Comparison of ENCODE assay signal across 8 mouse cellular contexts in genomic region chr16:33186134-33186533, GRCm38 (mm10). TPM values are rescaled to one million over a fixed set of nuclear protein-coding genes. Genes with fewer than 3 reads are reported as not detected.
DNase-seq lines count a peak whose midpoint lies in the region; ATAC-seq and TF ChIP-seq lines count a peak whose summit lies in the region.

No protein-coding gene starts in this region.

- 9% methylated on average over 4 of the region's 4 CpGs for WGBS in thymus, adult 2 months
- WGBS in limb, embryonic 15.5 days, result 20% methylated on average over 4 of the region's 4 CpGs
- WGBS in stomach, postnatal 0 days, result 10% methylated on average over 4 of the region's 4 CpGs

- peak overlapping the region; percentile 93 for H3K4me3 ChIP-seq in thymus, adult 2 months (ENCODE audit: control insufficient read depth, insufficient read depth, low read length)
- peak overlapping the region; percentile 97 for H3K4me3 ChIP-seq in limb, embryonic 15.5 days
- H3K4me3 ChIP-seq in stomach, postnatal 0 days (ENCODE audit: low read depth, low read length), result peak overlapping the region; percentile 97

- peaks cover 14% of the 10 kb centered on the region for H3K4me1 ChIP-seq in thymus, adult 2 months (replicated peaks; ENCODE audit: control insufficient read depth, insufficient read depth, low read length)
- peaks cover 18% of the 10 kb centered on the region for H3K4me1 ChIP-seq in limb, embryonic 15.5 days
- peaks cover 5% of the 10 kb centered on the region for H3K4me1 ChIP-seq in stomach, postnatal 0 days (replicated peaks; ENCODE audit: control insufficient read depth, insufficient read depth)

- no peaks in the 10 kb centered on the region for H3K27me3 ChIP-seq in thymus, adult 2 months (ENCODE audit: control insufficient read depth, insufficient read depth, low read length)
- no peaks in the 10 kb centered on the region for H3K27me3 ChIP-seq in limb, embryonic 15.5 days
- no peaks in the 10 kb centered on the region for H3K27me3 ChIP-seq in stomach, postnatal 0 days (ENCODE audit: control insufficient read depth, insufficient read depth, low read length)

- TF ChIP-seq POLR2A in thymus, adult 2 months (IDR thresholded peaks at IDR 0.05; ENCODE audit: control insufficient read depth, extremely low read depth, insufficient read depth, low read length, poor library complexity), result no peak

- no peaks in the 10 kb centered on the region for H3K36me3 ChIP-seq in thymus, adult 2 months (ENCODE audit: control insufficient read depth, insufficient read depth, low read length)
- H3K36me3 ChIP-seq in limb, embryonic 15.5 days, result no peaks in the 10 kb centered on the region
- no peaks in the 10 kb centered on the region for H3K36me3 ChIP-seq in stomach, postnatal 0 days (ENCODE audit: control insufficient read depth, insufficient read depth, low read length)

- no peak for TF ChIP-seq EP300 in stomach, postnatal 0 days (optimal IDR thresholded peaks at IDR 0.05)

- TF ChIP-seq CTCF in thymus, adult 2 months (IDR thresholded peaks at IDR 0.05; ENCODE audit: borderline replicate concordance, control insufficient read depth, extremely low read depth, insufficient read depth, low read length, poor library complexity), result no peak
- no peak for TF ChIP-seq CTCF in stomach, postnatal 0 days (IDR thresholded peaks at IDR 0.05; ENCODE audit: low read depth)

- H3K9me3 ChIP-seq in limb, embryonic 15.5 days, result no peaks in the 10 kb centered on the region
- no peaks in the 10 kb centered on the region for H3K9me3 ChIP-seq in stomach, postnatal 0 days (ENCODE audit: control insufficient read depth, low read length)

- peak; percentile 15 for DNase-seq in embryo, embryonic 10.5 days (ENCODE audit: low spot score)
- no peak for DNase-seq in embryo, embryonic 9.5 days (ENCODE audit: extremely low spot score)
- no peak for DNase-seq in thymus, adult 2 months
- no peak for DNase-seq in thymus, postnatal 4 days
- DNase-seq in stomach, postnatal 0 days (ENCODE audit: low spot score), result no peak
- no peak for DNase-seq in right cerebral cortex, postnatal 10 days (ENCODE audit: low spot score in 2 of 2)
- no peak for DNase-seq in adrenal gland, postnatal 36 days

- H3K4me2 ChIP-seq in limb, embryonic 15.5 days, result peak overlapping the region; percentile 70
- peak overlapping the region; percentile 91 for H3K4me2 ChIP-seq in stomach, postnatal 0 days (replicated peaks; ENCODE audit: low read depth)

- peak overlapping the region; percentile 78 for H3K27ac ChIP-seq in thymus, adult 2 months (ENCODE audit: control insufficient read depth, insufficient read depth, low read length)
- 0 out of 2 replicates have a peak overlapping the region, but pooled peaks have one; percentile 22 for H3K27ac ChIP-seq in limb, embryonic 15.5 days
- peak overlapping the region; percentile 97 for H3K27ac ChIP-seq in stomach, postnatal 0 days (replicated peaks)

- peak overlapping the region; percentile 94 for H3K9ac ChIP-seq in limb, embryonic 15.5 days
- peak overlapping the region; percentile 99 for H3K9ac ChIP-seq in stomach, postnatal 0 days (ENCODE audit: low read length)

- no peak for ATAC-seq in limb, embryonic 15.5 days (ENCODE audit: insufficient number of reproducible peaks, low FRiP score, low TSS enrichment, low read depth)
- ATAC-seq in stomach, postnatal 0 days (ENCODE audit: low FRiP score, low TSS enrichment), result no peak

RNA-seq across cellular contexts. Expression of gene Osbpl11, which starts 1.3 kb away (rescaled TPM):
- 26.5 and 28.8 TPM in 2 replicates for polyA plus RNA-seq in thymus, adult 2 months (2012; rRNA removed)
- 15.6 and 16.0 TPM in 2 replicates for polyA plus RNA-seq in limb, embryonic 15.5 days (2015; fragmentation: Nextera tagmentation; extraction: Ambion mirVana)
- 8.1 and 9.0 TPM in 2 replicates for polyA plus RNA-seq in stomach, postnatal 0 days (2015; fragmentation: Nextera tagmentation; extraction: Ambion mirVana)
- total RNA-seq in adrenal gland, postnatal 36 days (2021), result 10 to 100 TPM; 42.6 to 44.9 TPM

Comparison
In these comparisons a context has a peak if more than half of its experiments do, and no peak if none do; other contexts are left out.
1. H3K27ac ChIP-seq: peak in every context shown above with its lines; median percentile 97 in stomach, postnatal 0 days; 78 in thymus, adult 2 months; 22 in limb, embryonic 15.5 days.